Mouse (Mus musculus) myocyte (in vitro differentiated cells): ENCODE measurements around the gene 1700001C19Rik. TPM values are rescaled to one million over a fixed set of nuclear protein-coding genes. Genes with fewer than 3 reads are reported as not detected.
A peak's percentile ranks its signal among the peaks of the same experiment; 100 is the strongest.

Experiments
- H3K27me3 ChIP-seq: one replicate; pipeline ENCODE4 v1.6.1; 2011; ENCODE audit not compliant: control insufficient read depth, insufficient read depth, insufficient read length
- H3K36me3 ChIP-seq: one replicate; pipeline ENCODE4 v1.6.1; 2011; ENCODE audit not compliant: control insufficient read depth, insufficient read depth
- H3K4me2 ChIP-seq: one replicate; pipeline ENCODE4 v1.6.1; 2011; ENCODE audit warnings: low read depth, control low read depth
- H3K4me3 ChIP-seq: one replicate; pipeline ENCODE4 v1.5.1; 2011; ENCODE audit warnings: mild to moderate bottlenecking, control low read depth, moderate library complexity
- H3K79me2 ChIP-seq: one replicate; pipeline ENCODE4 v1.6.1; 2011; ENCODE audit not compliant: control insufficient read depth, insufficient read depth
- H3ac ChIP-seq: one replicate; pipeline ENCODE4 v1.6.1; 2011; ENCODE audit not compliant: control insufficient read depth, insufficient read length
- CEBPB ChIP-seq: IDR thresholded peaks from 2 replicates; pipeline ENCODE4 v1.6.1; 2011; ENCODE audit warnings: mild to moderate bottlenecking, moderate library complexity; ENCODE audit not compliant: poor library complexity, insufficient read depth, severe bottlenecking
- E2F4 ChIP-seq: IDR thresholded peaks from one replicate; pipeline ENCODE4 v1.6.1; 2011; ENCODE audit warnings: mild to moderate bottlenecking, control low read depth, moderate library complexity; ENCODE audit not compliant: insufficient read depth
- MAX ChIP-seq: IDR thresholded peaks from one replicate; pipeline ENCODE4 v1.6.1; 2011; ENCODE audit warnings: low read depth, mild to moderate bottlenecking, control low read depth
- MYOD1 ChIP-seq, 3 experiments: IDR thresholded peaks; one replicate each; pipeline ENCODE4 v1.6.1; 2011; ENCODE audit warnings: control low read depth in 2 of 3, low read depth in 2 of 3, mild to moderate bottlenecking in 2 of 3, moderate library complexity in 1 of 3; ENCODE audit not compliant: insufficient read length in 2 of 3, control insufficient read depth in 1 of 3
- MYOG ChIP-seq, 3 experiments: IDR thresholded peaks; one replicate each; pipeline ENCODE4 v1.6.1; 2011; ENCODE audit warnings: control low read depth in 2 of 3, low read depth in 2 of 3, mild to moderate bottlenecking in 2 of 3; ENCODE audit not compliant: insufficient read length in 2 of 3, control insufficient read depth in 1 of 3, insufficient read depth in 1 of 3
- POLR2A ChIP-seq: IDR thresholded peaks from one replicate; pipeline ENCODE4 v1.6.1; 2011; ENCODE audit warnings: low read depth, mild to moderate bottlenecking, control low read depth, moderate library complexity; ENCODE audit not compliant: insufficient read length
- POLR2AphosphoS2 ChIP-seq: IDR thresholded peaks from one replicate; pipeline ENCODE4 v1.6.1; 2011; ENCODE audit warnings: low read depth, control low read depth; ENCODE audit not compliant: insufficient read length
- REST ChIP-seq: IDR thresholded peaks from one replicate; pipeline ENCODE4 v1.6.1; 2011; ENCODE audit warnings: mild to moderate bottlenecking, control low read depth, moderate library complexity; ENCODE audit not compliant: insufficient read depth, insufficient read length
- SRF ChIP-seq: IDR thresholded peaks from one replicate; pipeline ENCODE4 v1.6.1; 2011; ENCODE audit warnings: low read depth; ENCODE audit not compliant: control insufficient read depth, insufficient read length
- TCF12 ChIP-seq: IDR thresholded peaks from one replicate; pipeline ENCODE4 v1.6.1; 2011; ENCODE audit warnings: mild to moderate bottlenecking, control low read depth; ENCODE audit not compliant: poor library complexity, insufficient read depth, severe bottlenecking
- TCF3 ChIP-seq: IDR thresholded peaks from one replicate; pipeline ENCODE4 v1.6.1; 2011; ENCODE audit warnings: low read depth, control low read depth; ENCODE audit not compliant: insufficient read length
- USF1 ChIP-seq: IDR thresholded peaks from one replicate; pipeline ENCODE4 v1.6.1; 2011; ENCODE audit warnings: low read depth, mild to moderate bottlenecking, control low read depth, moderate library complexity
- polyA plus RNA-seq: library from polyadenylated mRNA; unstranded; fragments of >200 nt; fragmentation: generic; extraction: Trizol; gene quantifications from one replicate; pipeline ENCODE4 v1.2.1, GENCODE M21; 2012; ENCODE audit warnings: missing spikeins

The 1700001C19Rik gene
- polyA plus RNA-seq, 1 experiment: not detected

DNA sequence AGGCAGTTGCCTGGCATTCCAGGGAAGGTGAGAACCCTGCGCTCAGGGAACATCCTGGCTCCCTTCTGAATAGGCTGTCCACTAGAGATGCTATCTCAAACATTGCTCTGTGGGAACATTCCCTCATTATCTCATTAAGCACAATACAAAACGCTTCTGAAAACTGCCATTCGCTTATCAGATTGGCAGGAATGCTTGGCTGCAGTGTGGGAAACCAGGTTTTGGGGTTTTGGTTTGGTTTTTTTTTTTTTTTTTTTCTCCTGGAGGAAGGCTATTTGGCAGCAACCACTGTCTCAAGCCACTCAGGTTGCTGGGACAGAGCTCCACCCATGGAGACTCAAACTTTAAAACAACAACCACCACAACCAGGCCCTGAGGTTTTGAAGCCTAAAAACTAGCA is 42.7 kb upstream of the 1700001C19Rik start:
- Histone ChIP-seq H3K4me3 (no peak overlapping the region), H3K36me3 (no peaks in the 10 kb centered on the region), H3ac (no peak overlapping the region), H3K4me2 (no peak overlapping the region), H3K27me3 (no peaks in the 10 kb centered on the region), H3K79me2 (no peaks in the 10 kb centered on the region)
- TF ChIP-seq POLR2A: no peak
- no peak for TF ChIP-seq E2F4
- TF ChIP-seq TCF3: no peak
- TF ChIP-seq MAX: no peak
- no peak for TF ChIP-seq CEBPB
- no peak for TF ChIP-seq TCF12
- no peak for TF ChIP-seq REST
- no peak for TF ChIP-seq MYOG (IDR thresholded peaks at IDR 0.05; ENCODE audit: control insufficient read depth in 1 of 3, insufficient read depth in 1 of 3, insufficient read length in 2 of 3, low read depth in 2 of 3)
- TF ChIP-seq MYOD1 (IDR thresholded peaks at IDR 0.05; ENCODE audit: control insufficient read depth in 1 of 3, insufficient read length in 2 of 3, low read depth in 2 of 3): no peak
- TF ChIP-seq USF1: no peak
- TF ChIP-seq SRF: no peak
- no peak for TF ChIP-seq POLR2AphosphoS2

DNA sequence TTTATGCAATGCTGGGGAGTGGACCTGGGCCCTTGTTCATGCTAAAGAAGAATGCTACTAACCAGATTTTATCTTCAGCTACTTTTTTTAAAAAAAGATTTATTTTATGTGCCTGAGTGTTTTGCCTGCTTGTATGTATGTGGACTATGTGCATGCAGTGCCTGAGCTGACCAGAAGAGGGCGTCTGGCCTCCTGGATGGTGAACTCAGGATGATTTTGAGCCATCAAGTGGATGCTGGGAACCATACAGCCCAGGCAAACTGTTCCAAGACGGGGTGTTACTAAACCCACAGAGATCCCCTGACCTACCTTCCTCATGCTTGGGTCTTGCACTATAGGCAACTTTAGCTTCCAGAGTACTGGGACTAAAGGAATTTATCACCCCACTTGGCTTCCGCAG is 38.5 kb upstream of the 1700001C19Rik start:
- no peaks in the 10 kb centered on the region for H3K36me3 ChIP-seq
- H3ac ChIP-seq: no peak overlapping the region
- no peaks in the 10 kb centered on the region for H3K79me2 ChIP-seq
- no peaks in the 10 kb centered on the region for H3K27me3 ChIP-seq
- no peak for TF ChIP-seq SRF
- TF ChIP-seq POLR2A: no peak
- TF ChIP-seq MYOD1 (IDR thresholded peaks at IDR 0.05; ENCODE audit: control insufficient read depth in 1 of 3, insufficient read length in 2 of 3, low read depth in 2 of 3): no peak
- TF ChIP-seq MAX: no peak
- no peak for TF ChIP-seq USF1
- no peak for TF ChIP-seq E2F4
- TF ChIP-seq CEBPB: no peak
- TF ChIP-seq POLR2AphosphoS2: no peak
- TF ChIP-seq TCF3: no peak
- TF ChIP-seq TCF12: no peak
- TF ChIP-seq MYOG (IDR thresholded peaks at IDR 0.05; ENCODE audit: control insufficient read depth in 1 of 3, insufficient read depth in 1 of 3, insufficient read length in 2 of 3, low read depth in 2 of 3): no peak
- TF ChIP-seq REST: no peak
- no peak overlapping the region for H3K4me2 ChIP-seq
- H3K4me3 ChIP-seq: no peak overlapping the region

DNA sequence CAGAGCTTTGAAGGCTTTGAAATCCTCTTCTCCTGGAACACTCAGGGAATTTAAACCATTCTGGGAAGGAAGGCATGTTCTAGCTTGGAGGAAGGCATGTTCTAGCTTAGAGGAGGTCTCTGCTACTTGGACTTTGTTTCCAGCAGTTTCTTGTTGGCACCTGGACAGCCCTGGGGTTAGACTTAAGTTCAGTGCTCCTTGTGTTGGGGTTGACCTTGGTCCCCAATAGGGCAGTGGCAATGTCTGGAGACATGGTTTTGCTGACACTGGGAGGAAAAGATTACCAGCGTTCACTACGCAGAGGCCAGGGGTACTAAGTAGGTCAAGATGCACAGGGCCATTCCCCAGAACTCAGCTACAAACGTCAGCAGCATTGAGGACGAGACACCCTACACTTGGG is 38.0 kb upstream of the 1700001C19Rik start:
- Histone ChIP-seq H3K4me3 (no peak overlapping the region), H3K4me2 (no peak overlapping the region), H3K27me3 (no peaks in the 10 kb centered on the region), H3K36me3 (no peaks in the 10 kb centered on the region), H3ac (no peak overlapping the region), H3K79me2 (no peaks in the 10 kb centered on the region)
- TF ChIP-seq USF1 (no peak), TCF12 (no peak), SRF (no peak), POLR2A (no peak), E2F4 (no peak), POLR2AphosphoS2 (no peak), MAX (no peak)

DNA sequence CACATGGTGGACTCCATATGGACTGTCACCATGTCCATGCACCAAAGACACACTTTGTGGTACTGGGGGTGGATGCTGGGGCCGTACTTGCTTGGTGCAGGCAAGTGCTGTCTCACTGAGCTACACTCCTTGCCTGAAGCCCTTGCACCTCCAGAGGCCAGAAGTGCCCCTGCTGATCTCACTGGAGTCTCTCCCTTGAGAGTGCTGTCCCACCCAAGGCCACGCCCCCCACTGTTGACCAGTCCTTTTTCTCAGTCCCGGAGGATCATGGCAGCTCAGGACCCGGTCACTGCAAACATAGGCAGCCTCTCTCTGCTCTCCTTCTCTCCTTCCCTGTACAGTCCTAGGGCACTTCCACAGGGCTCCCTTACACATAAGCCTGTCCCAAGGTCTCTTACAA is 37.1 kb upstream of the 1700001C19Rik start:
- TF ChIP-seq TCF3: no peak
- no peak for TF ChIP-seq SRF
- no peak for TF ChIP-seq POLR2A
- TF ChIP-seq E2F4: no peak
- TF ChIP-seq POLR2AphosphoS2: no peak
- no peak for TF ChIP-seq MYOG (IDR thresholded peaks at IDR 0.05; ENCODE audit: control insufficient read depth in 1 of 3, insufficient read depth in 1 of 3, insufficient read length in 2 of 3, low read depth in 2 of 3)
- TF ChIP-seq REST: no peak
- no peak for TF ChIP-seq TCF12
- no peak for TF ChIP-seq USF1
- TF ChIP-seq MYOD1 (IDR thresholded peaks at IDR 0.05; ENCODE audit: control insufficient read depth in 1 of 3, insufficient read length in 2 of 3, low read depth in 2 of 3): no peak
- no peak for TF ChIP-seq CEBPB
- TF ChIP-seq MAX: no peak
- H3K27me3 ChIP-seq: peaks cover 6% of the 10 kb centered on the region
- H3K4me3 ChIP-seq: no peak overlapping the region
- no peak overlapping the region for H3K4me2 ChIP-seq
- no peak overlapping the region for H3ac ChIP-seq
- H3K79me2 ChIP-seq: no peaks in the 10 kb centered on the region
- no peaks in the 10 kb centered on the region for H3K36me3 ChIP-seq

DNA sequence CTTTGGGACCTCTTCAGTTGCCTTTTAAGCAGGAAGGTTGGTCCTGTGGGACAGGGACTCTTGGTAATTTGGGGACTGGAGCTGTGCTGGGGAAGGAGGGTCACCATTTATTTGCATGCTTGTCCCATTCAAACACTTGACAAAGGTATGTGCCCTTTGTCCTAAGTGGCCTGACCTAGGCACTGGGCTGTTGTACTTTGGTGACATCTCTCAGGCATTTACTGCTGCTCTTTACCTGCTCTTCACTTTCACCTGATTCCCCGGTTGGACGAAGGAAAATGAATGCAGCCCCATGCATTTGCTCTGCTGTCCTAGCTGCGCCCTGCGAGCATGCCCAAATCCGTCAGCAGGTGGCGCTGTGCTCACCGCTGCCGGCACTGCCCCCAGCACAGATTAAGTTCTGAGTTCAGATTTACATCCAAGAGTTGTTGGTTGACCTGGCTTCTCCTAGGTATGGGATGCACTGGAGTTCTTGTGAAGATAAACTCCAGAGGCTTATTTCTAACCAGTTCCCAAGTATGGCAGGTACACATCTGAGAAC is 36.3 kb upstream of the 1700001C19Rik start:
- peaks cover 11% of the 10 kb centered on the region for H3K27me3 ChIP-seq
- no peaks in the 10 kb centered on the region for H3K36me3 ChIP-seq
- no peaks in the 10 kb centered on the region for H3K79me2 ChIP-seq
- no peak overlapping the region for H3ac ChIP-seq
- H3K4me2 ChIP-seq: no peak overlapping the region
- peak in 1 of 3 experiments; percentile 3 for TF ChIP-seq MYOD1 (IDR thresholded peaks at IDR 0.05; ENCODE audit: control insufficient read depth in 1 of 3, insufficient read length in 2 of 3, low read depth in 2 of 3)
- no peak for TF ChIP-seq USF1
- H3K4me3 ChIP-seq: no peak overlapping the region
